Mouse (Mus musculus): ENCODE results near the gene Ppp2r3d.

The Ppp2r3d gene

GRCm38 (mm10) chr9:124411553-124411952, 65.1 kb downstream of the Ppp2r3d start:
- in situ Hi-C loops (cut with MseI, MboI) = loop anchor here (5.0 kb wide), 1 partner anchor 59 kb away; no protein-coding TSS in a partner anchor

- in situ Hi-C loops (cut with MseI, MboI) = no loop called here
Measured at GRCm38 (mm10) chr9:124408564-124408963, 68.1 kb downstream of the Ppp2r3d start.

All from mouse trophoblast stem cell (cell line).